Mouse (Mus musculus) lung, postnatal 0 days (tissue): Measurements from ENCODE around the gene Prokr1.

Experiments
- CTCF ChIP-seq: IDR thresholded peaks from 2 replicates; pipeline ENCODE4 v1.5.1; 2016; ENCODE audit warnings: antibody characterized with exemption, mild to moderate bottlenecking
- EP300 ChIP-seq: IDR thresholded peaks from 2 replicates; pipeline ENCODE4 v1.6.1; 2016; ENCODE audit warnings: antibody characterized with exemption, mild to moderate bottlenecking, control low read depth

DNA sequence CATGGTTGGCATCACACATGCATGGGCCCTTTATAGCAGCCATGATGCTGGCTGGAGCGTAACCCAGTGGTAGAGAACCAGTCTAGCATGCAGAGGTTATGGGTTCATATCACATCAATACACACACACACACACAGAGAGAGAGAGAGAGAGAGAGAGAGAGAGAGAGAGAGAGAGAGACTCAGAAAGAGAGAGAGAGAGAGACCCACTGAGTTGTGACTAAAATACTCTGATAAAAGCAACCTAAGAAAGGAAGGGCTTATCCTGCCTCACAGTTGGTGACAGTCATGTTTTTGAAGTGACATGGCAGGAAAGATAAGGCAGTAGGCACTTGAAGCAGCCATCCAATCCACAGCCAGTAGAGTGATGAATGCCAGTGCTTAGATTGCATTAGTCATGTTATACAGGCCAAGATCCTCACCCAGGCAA is 7.3 kb downstream of the Prokr1 start:
- no peak for TF ChIP-seq CTCF
- no peak for TF ChIP-seq EP300
